Mouse (Mus musculus): Measurements from ENCODE around the gene Lrrk1.
"Not testable (repeated sequence)": the region's sequence is repeated elsewhere in the genome, so short reads cannot be mapped to it uniquely, and the experiment has no call there.

The Lrrk1 gene

GRCm38 (mm10) chr7:66222621-66223091 lies 165.5 kb downstream of the Lrrk1 start:
- DNase-seq: peak; percentile 66

GRCm38 (mm10) chr7:66219794-66220227 lies 168.3 kb downstream of the Lrrk1 start:
- no peak for DNase-seq

GRCm38 (mm10) chr7:66219028-66219793 lies 168.9 kb downstream of the Lrrk1 start:
- DNase-seq: no peak

- DNase-seq: peak; percentile 71
These were observed 169.7 kb downstream of the Lrrk1 start for GRCm38 (mm10) chr7:66218193-66219014.

- DNase-seq: no peak
These were observed 170.5 kb downstream of the Lrrk1 start for GRCm38 (mm10) chr7:66217531-66218094.

GRCm38 (mm10) chr7:66217011-66217410 lies 171.1 kb downstream of the Lrrk1 start:
- no peak for DNase-seq

GRCm38 (mm10) chr7:66215911-66216310 lies 172.2 kb downstream of the Lrrk1 start:
- DNase-seq: no peak

- no peak for DNase-seq
These were observed 173.7 kb downstream of the Lrrk1 start for GRCm38 (mm10) chr7:66214477-66214876.

- no peak for DNase-seq
These were observed 175.3 kb downstream of the Lrrk1 start for GRCm38 (mm10) chr7:66212887-66213286.

- DNase-seq: no peak
These were observed 178.2 kb downstream of the Lrrk1 start for GRCm38 (mm10) chr7:66209920-66210319.

- no peak for DNase-seq
These were observed 186.5 kb downstream of the Lrrk1 start for GRCm38 (mm10) chr7:66201657-66202056.

- no peak for DNase-seq
These were observed 187.2 kb downstream of the Lrrk1 start for GRCm38 (mm10) chr7:66200791-66201450.

GRCm38 (mm10) chr7:66200383-66200782 lies 187.8 kb downstream of the Lrrk1 start:
- no peak for DNase-seq

- DNase-seq: no peak
These were observed 188.7 kb downstream of the Lrrk1 start for GRCm38 (mm10) chr7:66199391-66199831.

- DNase-seq: no peak
These were observed 189.7 kb downstream of the Lrrk1 start for GRCm38 (mm10) chr7:66198416-66198815.

- DNase-seq: no peak
These were observed 191.3 kb downstream of the Lrrk1 start for GRCm38 (mm10) chr7:66196609-66197445.

- no peak for DNase-seq
These were observed 192.3 kb downstream of the Lrrk1 start for GRCm38 (mm10) chr7:66195881-66196280.

GRCm38 (mm10) chr7:66194511-66194910 lies 193.6 kb downstream of the Lrrk1 start:
- DNase-seq: no peak

- DNase-seq: not testable (repeated sequence)
These were observed 197.8 kb downstream of the Lrrk1 start for GRCm38 (mm10) chr7:66190385-66190784.

- DNase-seq: no peak
These were observed 200.4 kb downstream of the Lrrk1 start for GRCm38 (mm10) chr7:66187581-66188231.

- DNase-seq: no peak
These were observed 202.8 kb downstream of the Lrrk1 start for GRCm38 (mm10) chr7:66185370-66185769.
